Mouse (Mus musculus): ENCODE results near the gene Etv6.

Etv6 gene

DNA sequence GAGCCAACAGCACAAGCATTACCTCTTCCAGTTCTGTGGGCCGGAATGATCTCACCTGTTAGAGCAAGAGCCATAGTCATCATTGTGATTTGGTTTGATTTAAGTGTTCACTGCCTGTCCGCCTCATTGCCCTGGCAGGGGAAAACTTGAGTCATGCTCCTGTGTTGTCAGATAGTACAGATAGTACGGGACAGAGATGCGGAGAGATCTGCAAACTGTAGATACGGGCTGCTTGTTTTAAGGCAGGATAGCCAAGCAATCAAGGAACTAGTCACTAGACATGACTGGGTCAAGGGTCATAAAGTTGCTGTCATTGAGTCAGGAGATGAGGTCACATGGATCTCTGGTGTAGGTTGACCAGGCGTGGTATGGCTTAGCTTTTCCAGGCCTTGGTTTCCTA, 182.2 kb downstream of the Etv6 start:
- no peak for DNase-seq

- no peak for DNase-seq
Measured at GRCm38 (mm10) chr6:134218441-134218840, 182.9 kb downstream of the Etv6 start.

DNA sequence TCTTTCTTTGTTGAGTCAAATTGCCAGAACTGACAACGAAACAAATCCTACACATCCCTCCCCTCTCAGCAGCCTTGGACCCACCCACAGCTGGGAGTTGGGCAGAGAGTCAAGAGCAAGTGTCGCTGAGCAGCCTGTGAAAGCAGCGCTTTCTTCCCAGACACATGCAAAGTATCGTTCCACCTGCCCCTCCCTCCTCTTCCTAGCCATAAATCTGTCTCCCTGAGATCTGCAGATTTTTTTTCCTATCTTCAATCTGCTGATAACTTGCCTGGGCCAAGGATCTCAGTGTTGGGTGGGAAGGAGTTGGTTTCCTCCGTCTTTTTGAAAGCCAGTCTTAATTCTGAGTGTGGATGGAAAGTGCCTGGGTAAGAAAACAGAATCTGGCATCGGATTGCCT, 183.9 kb downstream of the Etv6 start:
- DNase-seq: peak; percentile 66

GRCm38 (mm10) chr6:134220209-134220777, 184.8 kb downstream of the Etv6 start:
- no peak for DNase-seq

DNA sequence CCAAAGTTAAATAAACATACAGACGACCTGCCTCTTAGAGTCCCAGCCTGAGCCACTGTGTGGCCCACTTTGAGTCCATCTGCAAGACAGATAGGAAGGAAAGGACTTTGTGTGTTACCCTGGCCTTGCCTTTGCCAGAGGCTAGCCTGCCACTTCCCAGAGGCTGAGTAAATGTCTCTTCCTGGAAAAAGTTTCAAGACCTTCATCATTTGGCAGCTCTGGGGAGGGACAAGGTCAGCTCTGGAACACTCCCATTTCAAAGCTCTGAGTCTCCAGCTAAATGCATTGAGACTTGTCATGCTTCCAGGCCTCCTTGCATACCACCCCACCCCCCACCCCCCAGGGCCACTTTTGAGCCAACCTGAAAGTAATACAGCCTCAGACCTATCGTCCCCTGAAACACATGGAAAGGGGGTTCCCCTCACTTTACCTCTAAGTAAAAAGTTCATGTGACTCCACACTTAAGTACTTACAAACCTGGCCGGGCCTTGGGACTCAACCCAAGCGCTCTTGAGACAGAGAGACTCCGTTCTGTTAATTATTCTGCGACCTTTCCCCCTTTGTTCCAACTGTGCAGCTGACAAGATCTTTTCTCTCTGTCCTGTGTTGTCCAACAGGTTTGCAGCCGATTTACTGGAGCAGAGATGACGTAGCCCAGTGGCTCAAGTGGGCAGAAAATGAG, 186.9 kb downstream of the Etv6 start:
- DNase-seq: peak; percentile 48

DNA sequence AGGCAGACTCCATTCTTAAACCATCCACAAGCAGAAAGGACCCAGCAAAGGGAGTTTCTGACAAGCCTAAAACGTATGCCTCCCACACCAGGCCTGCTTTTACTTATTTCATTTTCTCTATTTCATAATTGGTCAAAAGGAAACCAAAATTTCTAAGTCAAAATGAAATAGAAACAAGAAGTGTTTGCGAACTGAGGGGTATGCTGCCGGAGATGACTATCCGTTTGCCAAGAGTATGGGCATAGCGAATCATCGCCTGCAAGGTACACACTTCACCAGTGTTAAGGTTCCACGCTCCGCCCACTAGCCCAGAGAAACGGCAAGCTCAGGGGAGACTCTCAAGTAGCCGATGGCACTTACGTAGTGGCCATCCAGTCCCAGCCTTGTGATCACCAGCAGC, 190.1 kb downstream of the Etv6 start:
- no peak for DNase-seq

DNA sequence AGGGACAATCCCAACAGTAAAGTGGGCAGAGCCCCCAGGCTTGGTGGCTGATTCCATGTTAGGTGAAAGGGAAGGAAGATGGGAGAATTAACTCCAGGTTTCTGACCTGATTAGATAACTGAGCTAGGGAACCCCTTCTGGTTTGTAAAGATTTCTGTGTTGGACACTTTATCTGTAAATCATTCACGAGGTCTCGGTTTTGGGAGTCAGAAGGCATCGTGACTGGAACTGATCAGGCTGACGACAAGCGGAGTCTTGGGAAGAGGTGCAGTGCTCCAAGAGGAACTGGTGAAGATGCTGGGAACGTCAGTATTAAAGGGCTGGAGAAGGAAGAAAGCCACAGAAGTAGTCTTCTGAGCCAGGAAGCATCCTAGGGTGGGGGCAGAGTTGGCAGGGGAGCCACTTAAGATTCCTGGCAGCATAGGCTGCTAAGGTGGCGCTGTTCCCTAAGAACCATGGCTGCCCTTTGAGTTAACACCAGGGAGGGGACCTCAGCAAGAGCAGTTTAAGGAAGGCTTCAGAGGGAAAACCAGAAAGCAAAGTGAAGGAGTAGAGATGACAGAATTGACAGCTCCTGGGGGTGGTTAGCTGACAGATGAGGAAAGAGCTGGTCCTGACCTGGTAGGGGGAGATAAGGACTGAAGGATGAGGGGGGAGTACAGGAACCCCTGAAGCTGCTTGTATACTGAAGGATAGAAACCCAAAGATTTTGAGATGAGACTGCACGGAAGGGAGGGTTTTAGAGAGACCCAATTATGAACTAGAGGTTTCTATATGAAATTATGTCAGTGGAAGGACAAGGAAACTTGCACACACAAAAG, 191.1 kb downstream of the Etv6 start:
- peak; percentile 28 for DNase-seq

DNA sequence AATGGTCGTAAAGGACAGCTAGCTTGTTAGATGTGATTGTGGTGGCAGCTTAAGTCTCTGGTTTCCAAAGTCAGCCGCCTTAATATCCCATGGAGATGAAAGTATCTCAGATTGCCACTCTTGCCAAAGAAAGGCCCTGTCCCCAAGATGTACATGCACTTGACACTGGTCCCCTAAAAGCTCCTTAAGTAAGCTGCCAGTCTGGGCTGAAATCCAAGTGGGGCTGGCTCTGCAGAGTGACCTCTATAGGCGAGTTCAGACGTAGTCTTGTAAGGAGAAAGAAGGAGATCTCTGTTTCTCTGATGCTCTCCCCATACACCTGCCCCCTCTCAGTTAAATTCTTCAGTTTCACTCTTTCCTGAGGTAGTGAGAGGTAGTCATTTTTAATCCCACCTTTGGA, 200.8 kb downstream of the Etv6 start:
- peak; percentile 12 for DNase-seq

DNA sequence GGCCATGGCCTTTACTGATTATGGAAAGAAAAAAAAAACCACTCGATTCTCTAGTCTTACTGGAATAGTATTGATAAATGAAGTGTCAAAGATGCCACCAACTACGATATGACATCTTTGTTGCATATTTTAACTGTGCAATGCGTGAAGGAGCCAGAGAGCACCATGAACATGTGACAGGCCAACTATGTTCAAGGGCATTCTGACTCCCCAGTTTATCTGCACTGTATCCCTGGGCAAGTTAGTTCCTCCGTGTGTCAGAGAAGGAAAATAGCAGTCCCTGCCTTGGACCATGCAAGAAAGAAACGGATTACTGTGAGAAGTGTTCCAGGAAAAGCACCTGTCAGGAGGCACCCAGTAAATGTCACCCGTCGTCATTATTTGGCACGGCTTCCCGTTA, 203.0 kb downstream of the Etv6 start:
- no peak for DNase-seq

GRCm38 (mm10) chr6:134240988-134241387, 205.5 kb downstream of the Etv6 start:
- DNase-seq: no peak

GRCm38 (mm10) chr6:134243119-134243518, 207.6 kb downstream of the Etv6 start:
- peak; percentile 42 for DNase-seq

- peak; percentile 51 for DNase-seq
Measured at GRCm38 (mm10) chr6:134243546-134243945, 208.0 kb downstream of the Etv6 start.

DNA sequence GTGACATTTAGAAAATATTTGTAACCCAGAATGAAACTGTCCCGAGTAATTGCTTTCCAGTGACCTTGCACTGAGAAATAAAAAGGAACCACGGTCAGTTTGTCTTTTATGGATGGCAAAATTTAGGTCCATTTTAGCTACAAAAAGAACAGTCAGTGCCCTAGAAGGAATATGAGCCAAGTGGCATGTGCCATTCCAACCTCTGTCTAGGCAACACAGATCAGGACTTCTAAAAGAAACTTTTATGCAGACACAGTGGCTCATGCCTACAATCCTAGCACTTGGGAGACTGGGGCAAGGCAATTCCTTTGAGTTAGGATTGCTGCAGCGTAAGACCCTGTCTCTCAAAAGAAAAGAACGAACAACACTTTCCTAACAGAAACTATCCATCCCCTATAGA, 208.6 kb downstream of the Etv6 start:
- no peak for DNase-seq

DNA sequence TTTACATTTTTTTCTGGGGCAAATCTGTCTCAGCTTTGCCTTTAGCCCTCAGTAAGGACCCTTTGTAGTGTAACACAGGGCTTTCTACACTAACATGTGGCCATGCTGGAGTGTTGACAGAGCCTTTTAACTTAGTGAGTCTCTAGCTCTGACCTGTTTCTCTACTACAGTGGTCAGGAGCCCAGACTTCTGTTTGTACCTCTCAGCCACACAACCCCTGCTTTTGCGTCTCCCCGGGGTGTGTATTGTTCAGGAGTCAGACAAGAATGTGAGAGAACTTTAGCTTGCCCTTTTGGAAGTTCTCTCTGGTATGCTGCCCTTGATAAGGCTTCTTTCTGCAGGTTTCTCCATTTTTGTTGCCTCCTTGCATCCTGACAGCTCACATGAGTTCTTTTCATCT, 210.6 kb downstream of the Etv6 start:
- no peak for DNase-seq

- DNase-seq: no peak
Measured at GRCm38 (mm10) chr6:134247324-134247723, 211.8 kb downstream of the Etv6 start.

DNA sequence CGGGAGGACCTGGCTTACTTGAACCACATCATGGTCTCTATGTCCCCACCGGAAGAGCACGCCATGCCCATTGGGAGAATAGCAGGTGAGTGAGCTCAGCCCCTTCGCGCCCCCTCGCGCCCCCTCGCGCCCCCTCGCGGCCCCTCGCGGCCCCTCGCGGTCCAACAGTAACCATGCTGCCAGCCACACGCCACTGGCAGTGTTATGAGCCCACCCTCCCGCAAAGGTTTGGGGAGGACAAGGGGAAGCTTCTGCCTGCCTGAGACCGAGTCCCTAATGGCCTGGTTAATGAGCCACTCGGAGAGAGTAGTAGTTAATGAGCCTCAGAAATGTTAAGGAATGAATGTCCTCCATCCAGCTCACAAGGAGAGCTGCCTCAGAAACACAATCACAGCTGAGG, 213.2 kb downstream of the Etv6 start:
- DNase-seq: no peak

- DNase-seq: no peak
Measured at GRCm38 (mm10) chr6:134250764-134251163, 215.3 kb downstream of the Etv6 start.

GRCm38 (mm10) chr6:134251364-134251763, 215.9 kb downstream of the Etv6 start:
- no peak for DNase-seq

- DNase-seq: no peak
Measured at GRCm38 (mm10) chr6:134252081-134252755, 216.7 kb downstream of the Etv6 start.

- DNase-seq: peak; percentile 31
Measured at GRCm38 (mm10) chr6:134256369-134256768, 220.9 kb downstream of the Etv6 start.

DNA sequence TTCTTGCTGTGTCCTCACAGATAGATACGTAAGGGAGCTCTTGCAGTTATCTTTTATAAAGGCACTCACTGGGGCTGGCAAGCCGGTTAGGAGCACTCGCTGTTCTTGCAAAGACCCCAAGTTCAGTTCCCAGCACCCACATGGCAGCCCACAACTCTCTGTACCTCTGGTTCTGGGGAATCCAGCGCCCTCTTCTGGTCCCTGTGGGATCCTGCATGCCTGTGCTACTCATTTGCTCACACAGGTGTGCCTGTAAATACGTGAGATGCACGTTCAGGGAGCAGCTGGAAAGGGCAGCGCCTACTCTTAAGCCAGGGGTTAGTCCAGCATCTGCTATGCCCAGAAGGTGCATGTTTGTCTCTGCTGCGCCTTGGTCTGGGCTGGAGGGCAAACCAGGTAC, 224.4 kb downstream of the Etv6 start:
- DNase-seq: no peak

- DNase-seq: peak; percentile 32
Measured at GRCm38 (mm10) chr6:134261904-134262303, 226.4 kb downstream of the Etv6 start.

- DNase-seq: no peak
Measured at GRCm38 (mm10) chr6:134262383-134262782, 226.9 kb downstream of the Etv6 start.

All from lung, postnatal 10 days (tissue).